Comparison of ENCODE assay signal across 11 mouse cellular contexts in the genomic region with DNA sequence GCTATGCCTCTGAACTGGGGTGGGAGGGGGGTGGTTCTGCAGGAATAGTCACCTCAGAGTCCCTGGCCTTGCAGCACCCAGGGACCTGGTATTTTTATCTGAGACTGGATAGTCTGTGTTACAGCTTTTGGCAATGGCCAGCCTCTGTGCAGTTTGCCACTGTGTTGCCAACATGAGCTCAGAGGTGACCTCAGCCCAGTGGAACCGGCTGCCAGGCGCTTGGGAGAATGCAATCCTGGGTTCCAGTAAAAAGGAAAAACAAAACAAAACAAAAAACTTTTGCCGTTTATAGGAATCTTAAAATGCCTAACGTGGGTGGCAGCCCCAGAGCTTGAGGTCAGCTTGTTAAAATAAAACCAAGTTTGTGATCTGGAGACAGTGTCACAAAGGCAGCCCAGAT. TPM values are rescaled to one million over a fixed set of nuclear protein-coding genes. Genes with fewer than 3 reads are reported as not detected.
DNase-seq lines count a peak whose midpoint lies in the region; ATAC-seq and TF ChIP-seq lines count a peak whose summit lies in the region.
"Had no signal": no experiment of that assay in that cellular context is flagged by ENCODE, and none has a peak within 500 bp of the region (broad histone marks: within the 10 kb centered on the region; RNA-seq: fewer than 3 reads in every experiment).

No protein-coding gene starts in this region.

- no peak overlapping the region for H3K4me2 ChIP-seq in heart, embryonic 12.5 days
- H3K4me2 ChIP-seq in liver, postnatal 0 days (ENCODE audit: low read depth, low read length), result no peak overlapping the region
- no peak overlapping the region for H3K4me2 ChIP-seq in liver, embryonic 12.5 days

- WGBS in heart, embryonic 12.5 days, result 76% methylated on average over 4 of the region's 4 CpGs
- WGBS in liver, postnatal 0 days (ENCODE audit: insufficient replicate concordance), result 67% methylated on average over 4 of the region's 4 CpGs
- 76% methylated on average over 4 of the region's 4 CpGs for WGBS in liver, embryonic 12.5 days (ENCODE audit: insufficient replicate concordance)

- no peaks in the 10 kb centered on the region for H3K9me3 ChIP-seq in heart, embryonic 12.5 days (replicated peaks)
- no peaks in the 10 kb centered on the region for H3K9me3 ChIP-seq in liver, postnatal 0 days (ENCODE audit: low read length)
- H3K9me3 ChIP-seq in liver, embryonic 12.5 days (replicated peaks), result no peaks in the 10 kb centered on the region
- H3K9me3 ChIP-seq: forebrain, embryonic 10.5 days had no signal

- no peak for TF ChIP-seq EP300 in liver, postnatal 0 days (IDR thresholded peaks at IDR 0.05; ENCODE audit: low read depth)

- H3K36me3 ChIP-seq in heart, embryonic 12.5 days, result peaks cover 33% of the 10 kb centered on the region
- 0 out of 2 replicates have a peak, but pooled peaks cover 7% of the 10 kb centered on the region for H3K36me3 ChIP-seq in liver, postnatal 0 days (replicated peaks; ENCODE audit: insufficient read depth, low read length)
- H3K36me3 ChIP-seq in liver, embryonic 12.5 days, result peaks cover 33% of the 10 kb centered on the region

- peak; percentile 71 to 81 for DNase-seq in heart, adult 18-20 months
- DNase-seq in liver, postnatal 0 days, result no peak
- DNase-seq in heart, postnatal 10 days, result peak; percentile 77 to 79
- no peak for DNase-seq in c-Kit-positive CD71-positive TER-119-positive erythroid progenitor cells, embryonic 14.5 days (ENCODE audit: low spot score)
- no peak for DNase-seq in thymus, postnatal 36 days
- DNase-seq in T-cell, adult 2 months (ENCODE audit: low spot score), result no peak
- DNase-seq: lung, postnatal 36 days; thymus, postnatal 25 days had no signal

- peaks cover 55% of the 10 kb centered on the region for H3K4me1 ChIP-seq in heart, embryonic 12.5 days (replicated peaks)
- H3K4me1 ChIP-seq in liver, postnatal 0 days (ENCODE audit: insufficient read depth), result peaks cover 10% of the 10 kb centered on the region; the same call in 1 of the 2 replicates
- H3K4me1 ChIP-seq in liver, embryonic 12.5 days, result peaks cover 11% of the 10 kb centered on the region; the same call in 1 of the 2 replicates

- H3K9ac ChIP-seq in heart, embryonic 12.5 days, result no peak overlapping the region
- no peak overlapping the region for H3K9ac ChIP-seq in liver, postnatal 0 days (replicated peaks)
- no peak overlapping the region for H3K9ac ChIP-seq in liver, embryonic 12.5 days

- no peak overlapping the region for H3K27ac ChIP-seq in heart, embryonic 12.5 days (ENCODE audit: poor library complexity, severe bottlenecking)
- H3K27ac ChIP-seq in liver, postnatal 0 days (ENCODE audit: low read depth), result no peak overlapping the region; the same call in 1 of the 2 replicates
- no peak overlapping the region for H3K27ac ChIP-seq in liver, embryonic 12.5 days

- intact Hi-C loops in heart, postnatal 10 days (cut with DNase I), result no loop called here

- no peak for TF ChIP-seq CTCF in liver, postnatal 0 days (IDR thresholded peaks at IDR 0.05; ENCODE audit: low read depth)

- no peak overlapping the region for H3K4me3 ChIP-seq in heart, embryonic 12.5 days
- H3K4me3 ChIP-seq in liver, postnatal 0 days (ENCODE audit: low read depth, low read length), result no peak overlapping the region
- H3K4me3 ChIP-seq in liver, embryonic 12.5 days, result no peak overlapping the region
- H3K4me3 ChIP-seq: forebrain, embryonic 10.5 days had no signal

- ATAC-seq in heart, embryonic 12.5 days (ENCODE audit: insufficient number of reproducible peaks, low FRiP score), result no peak
- 0 out of 2 replicates have a peak, but pooled peaks have one; percentile 18 for ATAC-seq in liver, postnatal 0 days
- ATAC-seq in liver, embryonic 12.5 days, result no peak

- no peaks in the 10 kb centered on the region for H3K27me3 ChIP-seq in heart, embryonic 12.5 days (replicated peaks)
- no peaks in the 10 kb centered on the region for H3K27me3 ChIP-seq in liver, postnatal 0 days (ENCODE audit: insufficient read depth, low read length)
- no peaks in the 10 kb centered on the region for H3K27me3 ChIP-seq in liver, embryonic 12.5 days (replicated peaks)

RNA-seq across cellular contexts. Expression of gene Hs1bp3, which starts 21.0 kb away (rescaled TPM):
- 10 to 100 TPM; 13.8 to 15.6 TPM for total RNA-seq in heart, adult 18-20 months (2021)
- 16.5 and 18.3 TPM in 2 replicates for polyA plus RNA-seq in heart, embryonic 12.5 days (2016; fragmentation: Nextera tagmentation; extraction: Ambion mirVana)
- 3.2 and 3.7 TPM in 2 replicates for polyA plus RNA-seq in liver, postnatal 0 days (2015; fragmentation: Nextera tagmentation; extraction: Ambion mirVana)
- 5.4 and 6.1 TPM in 2 replicates for polyA plus RNA-seq in liver, embryonic 12.5 days (2016; fragmentation: Nextera tagmentation; extraction: Ambion mirVana)
- 10 to 100 TPM; 11.3 to 15.1 TPM for total RNA-seq in heart, postnatal 10 days (2021)

RNA-seq across cellular contexts. Expression of gene Gdf7, which starts 32.5 kb away (rescaled TPM):
- under 1 TPM; 0.17 to 0.26 TPM for total RNA-seq in heart, adult 18-20 months (2021)
- 0.24 and 0.27 TPM in 2 replicates for polyA plus RNA-seq in heart, embryonic 12.5 days (2016; fragmentation: Nextera tagmentation; extraction: Ambion mirVana)
- not detected in 2 replicates for polyA plus RNA-seq in liver, postnatal 0 days (2015; fragmentation: Nextera tagmentation; extraction: Ambion mirVana)
- polyA plus RNA-seq in liver, embryonic 12.5 days (2016; fragmentation: Nextera tagmentation; extraction: Ambion mirVana), result not detected in 2 replicates
- total RNA-seq in heart, postnatal 10 days (2021), result under 1 TPM in 1 of 2 experiments, not detected in 1; 0.48 TPM
- polyA plus RNA-seq: forebrain, embryonic 10.5 days had no signal

Comparison
In these comparisons a context has a peak if more than half of its experiments do, and no peak if none do; other contexts are left out.
1. DNase-seq: peak in heart, adult 18-20 months (2 of 2) and heart, postnatal 10 days (2 of 2); none in liver, postnatal 0 days (single experiment), c-Kit-positive CD71-positive TER-119-positive erythroid progenitor cells, embryonic 14.5 days (single experiment), thymus, postnatal 36 days (0 of 2) and T-cell, adult 2 months (single experiment).